Mouse (Mus musculus): ENCODE measurements around the gene Slc25a48.

DNA sequence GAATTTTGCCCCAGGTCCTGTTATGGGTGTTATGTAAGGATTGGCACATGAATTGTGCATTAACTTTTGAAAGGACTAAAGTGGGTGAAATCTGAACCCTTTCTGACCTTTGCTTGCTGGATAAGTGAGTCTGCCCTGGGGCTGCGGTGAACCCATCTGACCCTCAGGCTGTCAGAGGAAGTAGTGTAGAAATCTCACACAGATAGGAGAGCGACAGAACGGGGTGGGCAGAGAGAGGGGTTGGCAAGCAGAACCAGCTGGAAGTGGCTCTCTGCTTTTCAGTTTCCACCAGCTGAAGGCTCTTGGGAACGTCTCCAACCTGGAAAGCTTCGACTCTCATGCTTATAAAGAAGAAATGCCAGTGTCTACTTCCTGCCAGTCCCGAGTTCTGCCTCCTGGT, 39.1 kb downstream of the Slc25a48 start:
- TF ChIP-seq CTCF (conservative IDR thresholded peaks at IDR 0.05; ENCODE audit: low read length) (no peak), NANOG (IDR thresholded peaks at IDR 0.05; ENCODE audit: borderline replicate concordance, low read length) (no peak), POU5F1 (IDR thresholded peaks at IDR 0.05; ENCODE audit: borderline replicate concordance, low read length) (no peak)

All from E14TG2a.4 (cell line).